Mouse (Mus musculus) olfactory bulb, adult 2 months (tissue): ENCODE data around the gene Csnk1g2.

Experiments used
- CTCF ChIP-seq: fragments of 200-500 bp; IDR thresholded peaks from 2 replicates; pipeline ENCODE4 v1.5.1; 2012; ENCODE audit warnings: low read depth, mild to moderate bottlenecking, low read length, moderate library complexity; ENCODE audit not compliant: insufficient read depth
- POLR2A ChIP-seq: fragments of 200-500 bp; IDR thresholded peaks from 2 replicates; pipeline ENCODE4 v1.6.1; 2012; ENCODE audit warnings: mild to moderate bottlenecking, low read depth, low read length, moderate library complexity; ENCODE audit not compliant: insufficient read depth

DNA sequence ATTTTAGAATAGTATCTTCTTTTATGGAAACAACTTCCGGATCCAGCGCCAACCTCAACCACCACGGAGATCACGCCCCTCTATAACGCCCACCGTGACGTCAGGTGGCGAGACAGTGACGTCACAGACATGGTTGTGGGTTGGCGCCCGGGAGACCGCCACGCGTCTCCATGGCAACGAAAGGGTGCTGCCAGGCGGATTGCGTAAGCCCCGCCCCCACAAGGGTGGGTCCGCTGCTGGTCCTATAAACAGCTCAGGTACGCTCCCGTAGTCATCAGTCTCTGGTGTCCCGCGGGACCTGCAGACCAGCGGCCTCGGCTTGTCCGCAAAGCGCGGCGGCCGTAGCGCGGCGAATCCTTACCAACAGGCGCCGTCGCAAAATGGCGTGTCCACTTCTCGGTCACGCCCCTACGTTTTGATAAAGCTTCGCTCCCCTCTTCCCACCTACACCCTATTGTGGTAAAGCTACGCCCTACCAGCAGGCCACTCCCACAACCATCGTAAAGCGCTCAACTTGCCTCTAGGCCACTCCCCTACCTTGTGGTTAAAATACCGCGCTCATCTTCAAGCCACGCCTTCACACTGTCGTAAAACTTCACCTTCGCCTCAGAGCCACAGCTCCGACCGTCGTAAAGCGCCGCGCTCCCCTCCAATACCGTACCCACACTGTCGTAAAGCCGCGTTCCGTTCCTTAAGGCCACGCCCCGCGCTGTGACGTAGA, 538 bp upstream of the Csnk1g2 start:
- TF ChIP-seq CTCF (no peak), POLR2A (peak; percentile 80)
